Mouse (Mus musculus) ZHBTc4 (cell line): Measurements from ENCODE around the gene Spen.

Source experiments
- DNase-seq: peaks from one replicate; pipeline ENCODE4 v3.0.0-alpha.2; 2011; ENCODE audit warnings: low read depth, low spot score

The Spen gene

DNA sequence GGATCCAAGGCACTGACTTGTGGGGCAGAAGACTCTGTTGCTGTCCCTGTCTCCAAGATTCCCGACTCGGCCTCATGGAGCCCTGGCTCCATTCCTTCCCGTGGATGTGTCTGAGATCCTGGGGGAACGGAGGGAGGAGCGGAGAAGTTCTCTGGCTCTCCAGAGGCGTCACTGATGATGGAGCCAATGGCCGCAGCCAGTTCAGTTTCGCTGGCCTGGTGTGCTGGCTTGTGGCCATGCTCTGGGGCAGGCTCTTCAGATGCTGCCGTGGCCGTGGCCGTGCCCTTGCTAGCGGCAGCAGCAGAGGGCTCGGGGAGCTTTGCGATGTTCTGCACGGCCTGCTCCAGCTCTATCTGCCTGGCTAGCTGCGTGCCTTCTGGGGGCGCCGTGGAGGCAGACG is 64.0 kb downstream of the Spen start:
- no peak for DNase-seq

- DNase-seq, result no peak
These were observed 65.6 kb downstream of the Spen start for GRCm38 (mm10) chr4:141472641-141473321.

DNA sequence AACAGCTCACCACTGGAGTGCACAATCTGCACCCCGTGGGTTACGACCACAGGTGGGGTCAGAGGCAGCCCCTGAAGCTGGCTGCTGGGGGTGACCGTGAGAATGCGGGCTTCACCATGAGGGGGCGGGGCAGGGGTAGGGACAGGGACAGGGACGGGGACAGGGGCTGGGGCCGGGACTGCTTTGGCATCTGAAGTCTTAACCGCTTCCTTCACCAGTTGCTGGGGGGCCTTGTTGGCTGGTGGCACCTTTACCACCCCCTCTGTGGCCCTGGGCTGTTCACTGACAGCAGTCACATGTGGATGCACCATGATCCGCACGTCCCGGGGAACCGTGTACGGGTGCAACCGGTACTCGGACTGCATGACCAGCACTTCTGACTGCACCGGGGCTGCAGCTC is 66.9 kb downstream of the Spen start:
- DNase-seq, result no peak

DNA sequence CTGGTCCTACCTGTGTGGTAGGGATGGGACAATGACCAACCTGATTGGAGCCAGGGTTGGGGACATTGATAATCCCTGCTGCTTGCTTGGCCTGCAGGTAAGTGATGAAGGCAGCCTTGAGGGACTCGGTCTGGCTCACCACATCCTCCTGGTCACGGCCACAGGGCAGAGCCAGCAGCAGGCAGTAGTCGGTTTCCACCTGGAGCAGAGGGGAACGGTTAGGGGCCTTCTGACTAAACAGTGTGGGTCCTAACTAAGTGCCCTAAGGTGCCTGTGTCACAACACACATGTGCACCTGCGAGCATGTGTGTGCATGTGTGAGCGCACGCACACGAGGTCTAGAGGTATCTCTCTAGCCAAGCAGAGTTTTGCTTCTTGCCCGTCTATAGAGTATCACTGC is 69.1 kb downstream of the Spen start:
- DNase-seq, result no peak

GRCm38 (mm10) chr4:141468576-141468975 is 69.8 kb downstream of the Spen start:
- DNase-seq, result no peak

GRCm38 (mm10) chr4:141467581-141467927 is 70.8 kb downstream of the Spen start:
- no peak for DNase-seq

DNA sequence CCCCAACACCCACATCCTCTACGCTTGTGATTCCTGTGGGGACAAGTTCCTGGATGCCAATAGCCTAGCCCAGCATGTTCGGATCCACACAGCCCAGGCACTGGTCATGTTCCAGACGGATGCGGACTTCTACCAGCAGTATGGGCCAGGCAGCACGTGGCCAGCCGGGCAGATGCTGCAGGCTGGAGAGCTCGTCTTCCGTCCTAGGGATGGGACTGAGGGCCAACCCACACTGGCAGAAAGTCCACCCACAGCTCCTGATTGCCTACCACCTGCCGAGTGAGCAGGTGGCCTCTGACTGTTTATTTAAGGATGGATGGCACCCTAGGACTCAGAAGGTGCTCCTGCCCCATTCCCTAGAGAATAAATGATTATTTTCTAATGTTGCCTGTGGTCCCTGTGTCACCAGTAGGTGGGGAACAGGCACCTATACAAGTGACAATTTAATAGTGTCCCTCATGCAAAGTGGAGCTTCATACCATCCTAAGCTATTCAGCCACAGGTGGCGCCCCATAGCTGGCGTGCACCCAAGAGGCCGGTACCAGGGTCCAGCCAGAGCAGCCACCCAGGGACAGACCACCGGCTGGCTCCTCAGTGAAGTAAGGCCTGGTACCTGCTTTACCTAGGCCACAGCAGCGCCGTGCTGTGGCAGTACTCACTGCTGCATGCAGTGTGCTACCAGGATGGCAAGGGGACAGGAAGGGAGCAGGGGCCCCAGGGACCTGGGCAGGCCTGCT is 71.4 kb downstream of the Spen start:
- DNase-seq, result no peak

DNA sequence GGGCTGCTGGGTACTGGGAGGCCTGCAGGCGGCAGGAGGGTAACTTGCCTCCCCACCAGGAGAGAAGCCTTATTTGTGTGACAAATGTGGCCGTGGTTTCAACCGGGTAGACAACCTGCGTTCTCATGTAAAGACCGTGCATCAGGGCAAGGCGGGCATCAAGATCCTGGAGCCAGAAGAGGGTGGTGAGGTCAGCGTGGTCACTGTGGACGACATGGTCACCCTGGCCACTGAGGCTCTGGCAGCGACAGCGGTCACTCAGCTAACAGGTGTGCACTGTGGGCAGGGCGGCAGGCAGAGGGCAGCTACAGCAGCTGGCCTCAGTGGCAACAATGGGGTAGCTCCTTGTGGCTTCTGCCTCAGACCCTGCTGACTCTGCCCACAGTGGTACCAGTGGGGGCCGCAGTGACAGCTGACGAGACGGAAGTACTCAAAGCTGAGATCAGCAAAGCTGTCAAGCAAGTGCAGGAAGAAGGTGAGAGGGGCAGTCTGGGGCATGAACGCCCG is 72.1 kb downstream of the Spen start:
- no peak for DNase-seq

GRCm38 (mm10) chr4:141465512-141466288 is 72.7 kb downstream of the Spen start:
- DNase-seq, result no peak

GRCm38 (mm10) chr4:141464722-141465121 is 73.7 kb downstream of the Spen start:
- peak; percentile 81 for DNase-seq

DNA sequence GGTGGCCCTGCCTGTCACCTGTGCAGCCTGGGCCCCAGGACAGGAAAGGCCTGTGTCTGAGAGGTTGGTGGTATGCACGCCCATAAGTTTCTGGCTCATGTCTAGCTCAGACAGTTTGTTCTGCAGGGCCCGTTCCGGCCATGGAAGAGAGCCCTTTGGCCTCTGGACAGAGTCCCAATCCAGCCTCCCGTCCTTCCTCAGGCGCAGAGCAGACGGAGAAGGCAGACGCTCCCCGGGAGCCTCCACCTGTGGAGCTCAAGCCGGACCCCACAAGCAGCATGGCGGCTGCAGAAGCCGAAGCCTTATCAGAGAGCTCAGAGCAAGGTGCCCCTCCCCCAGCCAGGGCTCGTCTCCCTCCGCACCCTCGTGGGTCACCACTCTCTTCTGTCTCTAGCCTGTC is 74.9 kb downstream of the Spen start:
- no peak for DNase-seq

GRCm38 (mm10) chr4:141461576-141461975 is 76.8 kb downstream of the Spen start:
- no peak for DNase-seq

GRCm38 (mm10) chr4:141461088-141461487 is 77.3 kb downstream of the Spen start:
- peak; percentile 63 for DNase-seq

DNA sequence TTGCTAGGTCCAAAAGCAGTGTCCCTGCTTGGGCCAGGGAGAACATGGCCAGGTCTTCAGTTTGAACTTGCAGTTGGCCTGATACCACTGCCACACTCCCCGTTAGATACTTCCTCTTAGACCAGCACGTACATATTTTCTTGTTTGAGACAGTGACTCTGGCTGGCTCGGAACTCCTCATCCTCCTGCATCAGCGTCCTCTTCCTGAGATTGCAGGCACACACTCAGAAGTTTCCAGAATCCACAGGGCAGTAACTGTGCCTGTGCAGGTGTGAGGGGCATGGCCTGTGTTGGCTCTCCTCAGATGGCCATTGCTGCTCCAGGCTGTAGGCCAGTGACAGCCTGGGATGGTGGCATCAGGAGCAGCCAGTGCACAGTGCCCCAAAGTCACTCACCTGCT is 77.9 kb downstream of the Spen start:
- no peak for DNase-seq

- no peak for DNase-seq
These were observed 78.6 kb downstream of the Spen start for GRCm38 (mm10) chr4:141459766-141460165.

DNA sequence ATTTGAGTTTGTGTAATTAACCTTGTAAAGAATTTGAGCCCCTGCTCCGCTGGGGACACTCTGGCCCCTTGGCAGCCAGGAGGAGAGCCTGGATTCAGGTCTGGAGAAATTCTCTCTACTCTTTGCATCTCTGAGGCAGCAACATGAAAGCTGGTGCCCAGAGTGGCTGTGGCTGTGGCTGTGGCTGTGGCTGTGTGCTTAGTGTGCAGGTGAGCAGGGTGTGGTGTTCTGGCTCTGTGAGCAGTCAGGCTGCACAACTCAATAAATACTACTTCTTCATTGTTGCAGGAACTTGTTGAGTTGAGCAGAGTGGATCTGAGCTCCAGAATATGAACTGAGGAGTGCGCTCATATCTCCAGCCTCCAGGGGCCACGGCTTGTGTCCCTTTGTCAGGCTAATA is 79.5 kb downstream of the Spen start:
- no peak for DNase-seq

GRCm38 (mm10) chr4:141458236-141458635 is 80.2 kb downstream of the Spen start:
- DNase-seq, result no peak

DNA sequence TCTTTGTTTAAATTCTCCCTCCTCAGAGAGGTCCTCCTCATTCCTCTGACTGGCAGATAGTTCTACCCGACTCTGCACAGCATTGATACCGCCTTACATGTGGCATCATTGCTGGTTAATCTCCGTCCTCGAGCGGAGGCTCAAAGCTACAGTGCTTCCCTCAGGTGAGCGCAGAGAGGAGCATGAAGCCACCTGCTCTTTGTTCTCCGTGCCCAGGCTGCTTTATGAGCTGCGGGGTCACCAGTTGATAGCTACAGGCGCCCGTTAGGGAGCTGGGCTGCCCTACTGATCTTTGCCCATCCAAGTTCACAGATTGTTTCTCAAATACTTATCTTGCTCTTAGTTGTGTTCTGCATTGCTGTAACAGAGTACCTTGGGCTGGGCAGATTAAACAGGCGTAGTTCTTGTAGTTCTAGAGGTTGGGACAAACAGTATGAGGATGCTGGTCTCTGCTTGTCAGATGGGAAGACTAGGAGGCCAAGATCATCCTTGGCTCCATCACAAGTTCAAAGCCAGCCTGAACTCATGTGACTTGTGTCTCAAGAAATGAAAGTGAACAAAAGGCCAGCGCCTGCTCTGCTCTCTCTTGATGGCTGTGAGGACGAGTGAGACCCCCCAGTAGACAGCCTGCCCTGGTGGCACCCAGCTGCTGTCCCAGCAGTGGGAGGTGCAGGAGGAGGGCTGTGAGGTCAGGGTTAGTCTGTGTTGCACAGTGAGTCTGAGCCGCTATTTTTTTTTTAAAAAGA is 82.0 kb downstream of the Spen start:
- DNase-seq, result no peak

- no peak for DNase-seq
These were observed 82.9 kb downstream of the Spen start for GRCm38 (mm10) chr4:141455526-141455925.

DNA sequence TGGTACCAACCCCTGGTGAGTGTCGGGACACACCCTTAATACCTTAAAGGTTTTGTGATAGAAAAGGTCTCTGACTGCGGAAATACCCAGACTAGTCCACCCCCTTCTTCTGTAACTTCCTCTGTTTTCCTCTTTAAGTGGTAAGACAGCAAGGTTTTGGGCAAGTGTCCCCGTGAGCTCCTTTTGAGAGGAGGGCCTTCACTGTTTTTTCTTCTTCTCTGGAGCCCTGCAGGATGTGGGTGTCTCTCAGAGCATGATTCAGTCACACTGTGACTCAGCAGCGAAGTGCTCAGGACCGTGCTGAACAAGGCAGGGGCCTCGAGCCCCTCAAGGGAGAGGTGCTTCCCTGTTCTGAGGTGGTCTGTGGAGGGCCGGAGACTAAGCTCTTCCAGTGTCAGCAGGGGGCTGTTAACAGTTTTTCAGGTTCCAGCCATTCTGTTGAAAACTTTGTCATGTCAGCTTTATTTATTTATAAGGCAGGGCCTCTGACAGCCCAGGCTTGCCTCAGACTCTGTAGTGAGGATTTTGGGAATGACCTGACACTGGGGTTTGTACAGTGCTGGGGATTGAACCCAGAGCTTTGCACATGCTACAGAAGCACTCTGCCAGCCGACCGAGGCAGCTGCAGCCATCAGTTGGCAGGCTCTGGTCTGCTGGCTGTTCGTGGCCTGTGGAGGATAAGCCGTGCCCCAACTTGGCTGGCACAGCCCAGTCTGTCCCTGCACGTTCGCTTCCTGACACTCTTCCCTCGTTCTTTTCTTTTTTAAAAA is 83.6 kb downstream of the Spen start:
- DNase-seq, result no peak

GRCm38 (mm10) chr4:141451916-141452450 is 86.4 kb downstream of the Spen start:
- DNase-seq, result no peak
